Mouse (Mus musculus) embryonic facial prominence, embryonic 11.5 days (tissue): ENCODE data around the gene Mylk4. TPM values are rescaled to one million over a fixed set of nuclear protein-coding genes. Genes with fewer than 3 reads are reported as not detected.
A peak's percentile ranks its signal among the peaks of the same experiment; 100 is the strongest.

Experiments
- ATAC-seq: fragments of 200-750 bp; cut with Nextera tagmentation; replicated peaks from 2 replicates; pipeline ENCODE4 v1.8.0; 2017; ENCODE audit warnings: low read depth; ENCODE audit not compliant: insufficient number of reproducible peaks, low FRiP score, low TSS enrichment
- DNase-seq: peaks from one replicate; pipeline ENCODE4 v3.0.0-alpha.2; 2015; ENCODE audit warnings: low spot score
- H3K27ac ChIP-seq: fragments of 300-500 bp; sonication (generic); replicated peaks from 2 replicates; pipeline ENCODE4 v1.5.1; 2014; ENCODE audit warnings: mild to moderate bottlenecking, low read depth, low read length, control low read depth
- H3K27me3 ChIP-seq: fragments of 300-500 bp; sonication (generic); 2 replicates; pipeline ENCODE4 v1.6.1; 2014; ENCODE audit warnings: mild to moderate bottlenecking, low read length, moderate library complexity, mixed read lengths; ENCODE audit not compliant: control insufficient read depth, insufficient read depth
- H3K36me3 ChIP-seq: fragments of 300-500 bp; sonication (generic); replicated peaks from 2 replicates; pipeline ENCODE4 v1.6.1; 2014; ENCODE audit warnings: low read depth, mild to moderate bottlenecking, low read length, moderate library complexity, mixed read lengths; ENCODE audit not compliant: control insufficient read depth, insufficient read depth
- H3K4me1 ChIP-seq: fragments of 300-500 bp; sonication (generic); 2 replicates; pipeline ENCODE4 v1.6.1; 2014; ENCODE audit warnings: low read length, mixed read lengths; ENCODE audit not compliant: control insufficient read depth, insufficient read depth
- H3K4me2 ChIP-seq: fragments of 300-500 bp; sonication (generic); 2 replicates; pipeline ENCODE4 v1.6.1; 2014; ENCODE audit warnings: low read depth, mild to moderate bottlenecking, control low read depth, low read length, moderate library complexity
- H3K4me3 ChIP-seq: fragments of 300-500 bp; sonication (generic); 2 replicates; pipeline ENCODE4 v1.5.1; 2014; ENCODE audit warnings: low read depth, low read length, control low read depth
- H3K9ac ChIP-seq: fragments of 300-500 bp; sonication (generic); replicated peaks from 2 replicates; pipeline ENCODE4 v1.6.1; 2014; ENCODE audit warnings: mild to moderate bottlenecking, control low read depth, low read length
- H3K9me3 ChIP-seq: fragments of 300-500 bp; sonication (generic); replicated peaks from 2 replicates; pipeline ENCODE4 v1.6.1; 2016; ENCODE audit warnings: mild to moderate bottlenecking, low read length, inconsistent platforms, mixed read lengths; ENCODE audit not compliant: control insufficient read depth
- WGBS: fragments of 180-500 bp; shearing (Covaris S2); extraction: QIAGEN DNeasy Blood & Tissue Kit; methylation state at CpG from one replicate; pipeline ENCODE4 v1.1.7; 2014; 5-methylcytosine and 5-hydroxymethylcytosine counted together
- polyA plus RNA-seq: library from polyadenylated mRNA; unstranded; fragments of >200 nt; fragmentation: Nextera tagmentation; extraction: Ambion mirVana; gene quantifications from 2 replicates; pipeline ENCODE4 v1.2.1, GENCODE M21; 2014

Gene Mylk4
- polyA plus RNA-seq, 1 experiment from 2014 or later, result 1.0 TPM

GRCm38 (mm10) chr13:32824377-32825330, 40.9 kb upstream of the Mylk4 start:
- no peaks in the 10 kb centered on the region for H3K4me1 ChIP-seq
- no peak for DNase-seq
- ATAC-seq, result no peak
- no peaks in the 10 kb centered on the region for H3K27me3 ChIP-seq
- no peak overlapping the region for H3K4me2 ChIP-seq
- H3K9me3 ChIP-seq, result no peaks in the 10 kb centered on the region
- H3K4me3 ChIP-seq, result no peak overlapping the region
- H3K27ac ChIP-seq, result no peak overlapping the region
- 72% methylated on average over 6 of the region's 6 CpGs for WGBS
- H3K9ac ChIP-seq, result no peak overlapping the region
- H3K36me3 ChIP-seq, result 0 out of 2 replicates have a peak, but pooled peaks cover 3% of the 10 kb centered on the region

GRCm38 (mm10) chr13:32823126-32823525, 39.4 kb upstream of the Mylk4 start:
- ATAC-seq, result no peak
- WGBS, result 86% methylated on average over 6 of the region's 6 CpGs
- H3K9me3 ChIP-seq, result no peaks in the 10 kb centered on the region

GRCm38 (mm10) chr13:32821671-32822070, 37.9 kb upstream of the Mylk4 start:
- Histone ChIP-seq H3K9ac (no peak overlapping the region), H3K4me2 (no peak overlapping the region), H3K27ac (no peak overlapping the region), H3K4me1 (no peaks in the 10 kb centered on the region), H3K9me3 (no peaks in the 10 kb centered on the region), H3K4me3 (no peak overlapping the region), H3K36me3 (peaks cover 3% of the 10 kb centered on the region; the same call in 1 of the 2 replicates), H3K27me3 (no peaks in the 10 kb centered on the region)
- 97% methylated on average over 4 of the region's 4 CpGs for WGBS
- ATAC-seq (0 out of 2 replicates have a peak, but pooled peaks have one; percentile 29), DNase-seq (no peak)

More at GRCm38 (mm10) chr13:32823126-32823525, 39.4 kb upstream of the Mylk4 start:
- Histone ChIP-seq H3K4me2 (no peak overlapping the region), H3K9ac (no peak overlapping the region), H3K4me1 (no peaks in the 10 kb centered on the region), H3K4me3 (no peak overlapping the region), H3K27me3 (no peaks in the 10 kb centered on the region), H3K36me3 (0 out of 2 replicates have a peak, but pooled peaks cover 3% of the 10 kb centered on the region), H3K27ac (no peak overlapping the region)
- no peak for DNase-seq

GRCm38 (mm10) chr13:32819926-32820325, 36.2 kb upstream of the Mylk4 start:
- Histone ChIP-seq H3K27me3 (no peaks in the 10 kb centered on the region), H3K9me3 (no peaks in the 10 kb centered on the region), H3K36me3 (peaks cover 3% of the 10 kb centered on the region; the same call in 1 of the 2 replicates), H3K4me3 (no peak overlapping the region), H3K27ac (no peak overlapping the region), H3K9ac (no peak overlapping the region), H3K4me1 (no peaks in the 10 kb centered on the region), H3K4me2 (no peak overlapping the region)
- ATAC-seq (no peak), DNase-seq (no peak)
- WGBS, result 84% methylated on average over 5 of the region's 5 CpGs

- Histone ChIP-seq H3K27me3 (no peaks in the 10 kb centered on the region), H3K27ac (no peak overlapping the region), H3K9me3 (no peaks in the 10 kb centered on the region), H3K36me3 (peaks cover 3% of the 10 kb centered on the region; the same call in 1 of the 2 replicates), H3K9ac (no peak overlapping the region), H3K4me2 (no peak overlapping the region), H3K4me1 (no peaks in the 10 kb centered on the region), H3K4me3 (no peak overlapping the region)
- WGBS, result 93% methylated on average over 3 of the region's 3 CpGs
- DNase-seq, result no peak
- no peak for ATAC-seq
Measured at GRCm38 (mm10) chr13:32819241-32819640, 35.5 kb upstream of the Mylk4 start.

GRCm38 (mm10) chr13:32807624-32808023, 23.9 kb upstream of the Mylk4 start:
- no peak for ATAC-seq
- no peaks in the 10 kb centered on the region for H3K27me3 ChIP-seq
- H3K27ac ChIP-seq, result no peak overlapping the region
- no peak overlapping the region for H3K4me3 ChIP-seq
- no peak overlapping the region for H3K4me2 ChIP-seq
- H3K9ac ChIP-seq, result no peak overlapping the region
- H3K4me1 ChIP-seq, result no peaks in the 10 kb centered on the region
- 82% methylated on average over 3 of the region's 3 CpGs for WGBS
- no peaks in the 10 kb centered on the region; the same call in 1 of the 2 replicates for H3K36me3 ChIP-seq
- no peaks in the 10 kb centered on the region for H3K9me3 ChIP-seq
- no peak for DNase-seq

GRCm38 (mm10) chr13:32806820-32807219, 23.1 kb upstream of the Mylk4 start:
- 90% methylated on average over 7 of the region's 7 CpGs for WGBS
- no peaks in the 10 kb centered on the region for H3K9me3 ChIP-seq
- H3K27ac ChIP-seq, result no peak overlapping the region
- H3K9ac ChIP-seq, result no peak overlapping the region
- H3K4me1 ChIP-seq, result no peaks in the 10 kb centered on the region
- H3K4me3 ChIP-seq, result no peak overlapping the region
- no peak for DNase-seq
- ATAC-seq, result no peak
- H3K27me3 ChIP-seq, result no peaks in the 10 kb centered on the region
- H3K4me2 ChIP-seq, result no peak overlapping the region
- no peaks in the 10 kb centered on the region; the same call in 1 of the 2 replicates for H3K36me3 ChIP-seq

- ATAC-seq, result no peak
- H3K36me3 ChIP-seq, result no peaks in the 10 kb centered on the region
- no peaks in the 10 kb centered on the region for H3K4me1 ChIP-seq
Measured at GRCm38 (mm10) chr13:32803701-32804345, 20.1 kb upstream of the Mylk4 start.

More at GRCm38 (mm10) chr13:32803701-32804345, 20.1 kb upstream of the Mylk4 start:
- H3K4me3 ChIP-seq, result no peak overlapping the region
- DNase-seq, result no peak
- H3K9me3 ChIP-seq, result no peaks in the 10 kb centered on the region
- 74% methylated on average over 4 of the region's 4 CpGs for WGBS
- H3K27ac ChIP-seq, result no peak overlapping the region
- no peaks in the 10 kb centered on the region for H3K27me3 ChIP-seq
- no peak overlapping the region for H3K9ac ChIP-seq
- H3K4me2 ChIP-seq, result peak overlapping the region; percentile 89
